Mouse (Mus musculus) liver, embryonic 13.5 days (tissue): ENCODE measurements around the gene Astn1. TPM values are rescaled to one million over a fixed set of nuclear protein-coding genes. Genes with fewer than 3 reads are reported as not detected.

Experiments
- ATAC-seq: fragments of 200-750 bp; cut with Nextera tagmentation; 2 replicates; pipeline ENCODE4 v1.8.0; 2017; ENCODE audit warnings: low read depth, mild to moderate bottlenecking, moderate number of reproducible peaks, moderate library complexity
- DNase-seq: peaks from one replicate; pipeline ENCODE4 v3.0.0; 2022
- H3K27ac ChIP-seq: fragments of 300-500 bp; sonication (generic); 2 replicates; pipeline ENCODE4 v1.5.1; 2015; ENCODE audit warnings: moderate library complexity, mild to moderate bottlenecking, inconsistent platforms
- H3K27me3 ChIP-seq: fragments of 300-500 bp; sonication (generic); 2 replicates; pipeline ENCODE4 v1.6.1; 2015; ENCODE audit warnings: mild to moderate bottlenecking, inconsistent platforms
- H3K36me3 ChIP-seq: fragments of 300-500 bp; sonication (generic); 2 replicates; pipeline ENCODE4 v1.6.1; 2015; ENCODE audit warnings: mild to moderate bottlenecking, inconsistent platforms
- H3K4me1 ChIP-seq: fragments of 300-500 bp; sonication (generic); replicated peaks from 2 replicates; pipeline ENCODE4 v1.6.1; 2015; ENCODE audit warnings: inconsistent platforms
- H3K4me2 ChIP-seq: fragments of 300-500 bp; sonication (generic); 2 replicates; pipeline ENCODE4 v1.6.1; 2015; ENCODE audit warnings: inconsistent platforms, mild to moderate bottlenecking, moderate library complexity
- H3K4me3 ChIP-seq: fragments of 300-500 bp; sonication (generic); replicated peaks from 2 replicates; pipeline ENCODE4 v1.5.1; 2015; ENCODE audit warnings: mild to moderate bottlenecking, inconsistent platforms
- H3K9ac ChIP-seq: fragments of 300-500 bp; sonication (generic); 2 replicates; pipeline ENCODE4 v1.6.1; 2015; ENCODE audit warnings: mild to moderate bottlenecking, inconsistent platforms
- H3K9me3 ChIP-seq: fragments of 300-500 bp; sonication (generic); replicated peaks from 2 replicates; pipeline ENCODE4 v1.6.1; 2016; ENCODE audit warnings: inconsistent platforms
- WGBS: fragments of 180-500 bp; shearing (Covaris S2); methylation state at CpG from one replicate; pipeline ENCODE4 v1.1.7; 2015; ENCODE audit not compliant: insufficient replicate concordance; 5-methylcytosine and 5-hydroxymethylcytosine counted together
- polyA plus RNA-seq: library from polyadenylated mRNA; unstranded; fragments of >200 nt; fragmentation: Nextera tagmentation; extraction: Ambion mirVana; gene quantifications from 2 replicates; pipeline ENCODE4 v1.2.1, GENCODE M21; 2015

Gene Astn1
- polyA plus RNA-seq, 1 experiment from 2014 or later: 0.06 TPM

GRCm38 (mm10) chr1:158536867-158537266, 174.8 kb downstream of the Astn1 start:
- no peak overlapping the region for H3K4me2 ChIP-seq
- DNase-seq (no peak), ATAC-seq (no peak)
- H3K27ac ChIP-seq: no peak overlapping the region
- H3K9ac ChIP-seq: no peak overlapping the region
- H3K9me3 ChIP-seq: no peaks in the 10 kb centered on the region
- no peak overlapping the region for H3K4me3 ChIP-seq
- H3K36me3 ChIP-seq: no peaks in the 10 kb centered on the region
- 18% methylated on average over 1 of the region's 1 CpGs for WGBS
- no peaks in the 10 kb centered on the region for H3K4me1 ChIP-seq
- H3K27me3 ChIP-seq: no peaks in the 10 kb centered on the region

DNA sequence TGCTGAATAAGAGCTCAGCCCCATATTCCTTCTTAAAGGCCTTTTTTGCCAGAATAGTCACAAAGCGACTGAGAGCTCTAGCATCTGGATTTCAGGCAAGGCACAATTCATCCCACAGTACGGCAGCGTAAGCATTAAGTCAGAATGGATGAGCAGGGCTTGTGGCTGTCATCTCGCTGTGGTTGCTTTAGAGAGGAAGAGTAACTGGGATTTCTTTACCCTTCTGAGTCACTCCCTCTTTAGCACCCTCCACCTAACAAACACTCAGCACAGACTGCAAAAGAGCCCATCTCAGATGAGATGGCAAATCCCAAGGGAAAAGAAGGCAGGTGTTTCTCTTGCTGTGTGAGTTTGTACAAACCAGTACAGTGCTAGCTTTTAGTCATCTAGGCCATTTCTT, 183.0 kb downstream of the Astn1 start:
- ATAC-seq (no peak), DNase-seq (no peak)
- Histone ChIP-seq H3K4me3 (no peak overlapping the region), H3K9me3 (no peaks in the 10 kb centered on the region), H3K36me3 (no peaks in the 10 kb centered on the region), H3K4me2 (no peak overlapping the region), H3K27ac (no peak overlapping the region), H3K9ac (no peak overlapping the region), H3K4me1 (no peaks in the 10 kb centered on the region), H3K27me3 (no peaks in the 10 kb centered on the region)
- 68% methylated on average over 4 of the region's 4 CpGs for WGBS

DNA sequence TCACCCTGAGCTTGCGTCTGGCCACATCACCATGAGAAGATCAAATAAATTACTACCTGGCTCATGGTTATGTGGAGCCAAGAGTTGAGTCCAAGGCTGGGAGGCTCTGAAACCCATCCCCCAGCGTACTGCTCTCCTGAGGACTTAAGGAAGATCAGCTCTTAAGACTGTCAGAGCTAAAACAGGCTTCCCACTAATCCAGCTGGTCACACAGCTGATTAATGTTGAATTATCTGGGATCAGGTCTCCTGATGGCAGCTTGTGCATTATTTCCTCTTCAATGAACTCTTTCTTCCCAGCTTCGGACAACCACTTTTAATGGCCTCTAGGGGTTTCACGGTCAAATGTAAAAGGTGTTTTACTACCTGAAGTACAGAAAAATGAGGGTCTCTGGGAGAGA, 184.4 kb downstream of the Astn1 start:
- H3K4me1 ChIP-seq: no peaks in the 10 kb centered on the region
- no peaks in the 10 kb centered on the region for H3K27me3 ChIP-seq
- H3K9ac ChIP-seq: no peak overlapping the region
- H3K4me3 ChIP-seq: no peak overlapping the region
- no peak for ATAC-seq
- DNase-seq: no peak
- H3K9me3 ChIP-seq: no peaks in the 10 kb centered on the region
- H3K36me3 ChIP-seq: no peaks in the 10 kb centered on the region
- H3K4me2 ChIP-seq: no peak overlapping the region
- no peak overlapping the region for H3K27ac ChIP-seq
- WGBS: 60% methylated on average over 4 of the region's 4 CpGs

DNA sequence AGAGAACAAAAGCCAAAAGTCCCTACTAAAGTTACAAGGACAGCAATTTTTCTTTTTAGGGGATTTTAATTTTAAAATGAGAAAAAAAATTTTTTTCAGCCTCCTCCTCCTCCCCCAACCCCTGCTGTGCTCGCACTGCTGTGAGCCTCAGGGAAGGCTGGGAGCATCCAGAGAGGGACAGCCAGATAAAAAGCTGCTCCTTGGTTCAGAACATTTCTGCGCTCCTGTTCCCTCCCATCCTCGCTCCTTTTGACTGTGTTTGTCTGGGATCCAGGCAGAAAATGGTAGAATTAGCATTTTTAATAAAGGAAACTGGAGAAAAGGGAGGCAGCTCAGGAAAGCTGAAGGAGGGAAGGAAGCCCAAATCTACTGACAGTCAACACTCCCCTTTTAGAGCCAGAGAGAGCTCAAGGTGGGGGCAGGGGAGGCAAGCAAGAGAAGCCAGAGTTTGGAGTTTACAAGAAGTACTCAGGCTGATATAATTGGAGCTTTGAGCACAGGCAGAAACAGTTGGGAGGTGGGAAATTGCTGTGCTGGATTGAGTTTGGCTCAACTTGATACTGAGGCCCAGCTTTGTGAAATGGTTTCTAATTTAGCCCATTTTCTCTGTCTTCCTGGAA, 185.6 kb downstream of the Astn1 start:
- no peak for ATAC-seq

GRCm38 (mm10) chr1:158548319-158548718, 186.2 kb downstream of the Astn1 start:
- no peak for ATAC-seq
- no peak overlapping the region for H3K4me2 ChIP-seq
- no peak overlapping the region for H3K27ac ChIP-seq
- no peak overlapping the region for H3K4me3 ChIP-seq
- no peak for DNase-seq
- no peaks in the 10 kb centered on the region for H3K9me3 ChIP-seq
- no peaks in the 10 kb centered on the region for H3K27me3 ChIP-seq
- H3K4me1 ChIP-seq: no peaks in the 10 kb centered on the region
- H3K9ac ChIP-seq: no peak overlapping the region
- WGBS: 60% methylated on average over 8 of the region's 8 CpGs
- no peaks in the 10 kb centered on the region for H3K36me3 ChIP-seq

More for the DNA sequence above, 185.6 kb downstream of the Astn1 start:
- H3K27me3 ChIP-seq: no peaks in the 10 kb centered on the region
- DNase-seq: no peak
- H3K4me2 ChIP-seq: no peak overlapping the region
- H3K4me1 ChIP-seq: no peaks in the 10 kb centered on the region
- H3K36me3 ChIP-seq: no peaks in the 10 kb centered on the region
- H3K4me3 ChIP-seq: no peak overlapping the region
- WGBS: 37% methylated on average over 3 of the region's 3 CpGs
- no peak overlapping the region for H3K9ac ChIP-seq
- no peak overlapping the region for H3K27ac ChIP-seq
- H3K9me3 ChIP-seq: no peaks in the 10 kb centered on the region

DNA sequence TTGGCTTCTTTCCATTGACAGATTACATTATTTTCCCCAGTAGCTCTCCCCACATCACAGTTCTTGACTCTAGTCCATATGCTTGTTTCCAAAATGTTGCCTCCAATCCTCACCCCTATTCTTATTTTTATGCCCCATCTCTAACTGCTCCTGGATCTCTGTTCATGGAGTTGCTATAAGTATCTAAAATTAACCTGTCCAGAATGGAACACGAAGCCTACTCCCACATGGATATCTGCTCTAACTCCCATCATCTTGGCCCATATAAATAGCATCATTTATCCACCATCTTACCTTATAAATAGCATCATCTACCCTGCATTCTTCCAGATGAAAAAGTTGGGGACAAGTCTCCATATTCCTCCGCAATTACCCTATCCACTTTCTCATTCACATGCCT, 187.5 kb downstream of the Astn1 start:
- Histone ChIP-seq H3K4me1 (no peaks in the 10 kb centered on the region), H3K9ac (no peak overlapping the region), H3K4me2 (no peak overlapping the region), H3K27ac (no peak overlapping the region), H3K27me3 (no peaks in the 10 kb centered on the region), H3K4me3 (no peak overlapping the region), H3K36me3 (no peaks in the 10 kb centered on the region), H3K9me3 (no peaks in the 10 kb centered on the region)
- WGBS: 64% methylated on average over 2 of the region's 2 CpGs
- ATAC-seq (no peak), DNase-seq (no peak)

- H3K4me1 ChIP-seq: no peaks in the 10 kb centered on the region
- H3K36me3 ChIP-seq: no peaks in the 10 kb centered on the region
- H3K4me3 ChIP-seq: no peak overlapping the region
- no peak overlapping the region for H3K27ac ChIP-seq
- WGBS: 52% methylated on average over 6 of the region's 6 CpGs
- H3K4me2 ChIP-seq: no peak overlapping the region
- no peak for DNase-seq
- no peak overlapping the region for H3K9ac ChIP-seq
- no peak for ATAC-seq
- no peaks in the 10 kb centered on the region for H3K27me3 ChIP-seq
- H3K9me3 ChIP-seq: no peaks in the 10 kb centered on the region
These were observed 189.9 kb downstream of the Astn1 start for GRCm38 (mm10) chr1:158551951-158552350.

- no peak overlapping the region for H3K9ac ChIP-seq
- no peaks in the 10 kb centered on the region for H3K4me1 ChIP-seq
- WGBS: 77% methylated on average over 6 of the region's 6 CpGs
- no peak overlapping the region for H3K4me3 ChIP-seq
- no peaks in the 10 kb centered on the region for H3K9me3 ChIP-seq
- H3K27me3 ChIP-seq: no peaks in the 10 kb centered on the region
- H3K4me2 ChIP-seq: no peak overlapping the region
- H3K27ac ChIP-seq: no peak overlapping the region
- no peaks in the 10 kb centered on the region for H3K36me3 ChIP-seq
- no peak for DNase-seq
- no peak for ATAC-seq
These were observed 191.3 kb downstream of the Astn1 start for GRCm38 (mm10) chr1:158553341-158553740.

GRCm38 (mm10) chr1:158554020-158554505, 192.0 kb downstream of the Astn1 start:
- Histone ChIP-seq H3K4me1 (no peaks in the 10 kb centered on the region), H3K9ac (no peak overlapping the region), H3K9me3 (no peaks in the 10 kb centered on the region), H3K4me3 (no peak overlapping the region), H3K36me3 (no peaks in the 10 kb centered on the region), H3K27ac (no peak overlapping the region), H3K4me2 (no peak overlapping the region), H3K27me3 (no peaks in the 10 kb centered on the region)
- ATAC-seq (no peak), DNase-seq (no peak)
- 36% methylated on average over 6 of the region's 6 CpGs for WGBS

GRCm38 (mm10) chr1:158573168-158573567, 211.1 kb downstream of the Astn1 start:
- Histone ChIP-seq H3K27ac (no peak overlapping the region), H3K4me2 (no peak overlapping the region), H3K27me3 (no peaks in the 10 kb centered on the region), H3K36me3 (no peaks in the 10 kb centered on the region), H3K9me3 (no peaks in the 10 kb centered on the region), H3K9ac (no peak overlapping the region), H3K4me1 (no peaks in the 10 kb centered on the region), H3K4me3 (no peak overlapping the region)
- ATAC-seq (no peak), DNase-seq (no peak)
- WGBS: 79% methylated on average over 5 of the region's 5 CpGs

DNA sequence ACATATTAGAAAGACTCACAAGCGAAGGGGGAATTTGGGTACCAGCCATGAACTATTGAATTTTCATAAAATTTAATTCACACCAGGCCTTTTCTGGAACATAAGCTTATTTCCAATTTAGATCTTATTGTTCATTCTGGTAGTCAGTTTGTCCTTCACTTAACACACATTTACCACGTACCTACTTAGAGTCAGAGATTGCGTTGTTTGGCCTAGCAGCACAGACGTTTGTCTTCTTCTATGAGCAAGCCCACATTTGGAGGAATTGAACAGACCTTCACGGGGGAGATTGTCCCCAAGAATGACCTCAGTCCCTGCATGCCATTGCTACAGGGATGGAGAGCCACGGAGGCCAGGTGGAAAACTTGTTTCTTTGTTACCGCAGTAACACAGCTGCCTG, 211.5 kb downstream of the Astn1 start:
- Histone ChIP-seq H3K4me2 (no peak overlapping the region), H3K36me3 (no peaks in the 10 kb centered on the region), H3K9me3 (no peaks in the 10 kb centered on the region), H3K4me3 (no peak overlapping the region), H3K9ac (no peak overlapping the region), H3K27me3 (no peaks in the 10 kb centered on the region), H3K4me1 (no peaks in the 10 kb centered on the region), H3K27ac (no peak overlapping the region)
- 75% methylated on average over 7 of the region's 7 CpGs for WGBS
- ATAC-seq (no peak), DNase-seq (no peak)

DNA sequence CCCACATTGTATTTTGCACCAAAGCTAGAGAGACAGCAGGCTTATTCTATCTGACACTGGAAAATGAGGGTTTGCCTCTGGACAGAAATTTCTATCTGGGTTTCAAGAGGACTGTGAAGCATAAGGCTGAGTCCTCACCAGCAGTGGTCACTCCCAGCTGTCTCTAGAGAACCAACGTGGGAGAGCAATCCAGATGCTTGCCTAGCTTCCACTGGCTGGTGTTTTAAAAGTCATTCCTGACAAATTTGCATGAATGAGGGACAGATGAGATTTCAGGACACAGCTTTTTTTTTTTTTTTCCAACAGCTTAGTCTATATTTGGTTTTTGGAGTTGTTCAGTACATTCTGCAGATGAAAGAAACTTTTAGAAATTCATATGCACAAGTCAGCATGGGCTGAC, 213.9 kb downstream of the Astn1 start:
- H3K4me1 ChIP-seq: no peaks in the 10 kb centered on the region
- H3K9ac ChIP-seq: no peak overlapping the region
- ATAC-seq (no peak), DNase-seq (no peak)
- no peak overlapping the region for H3K27ac ChIP-seq
- no peak overlapping the region for H3K4me3 ChIP-seq
- 40% methylated on average over 1 of the region's 1 CpGs for WGBS
- no peaks in the 10 kb centered on the region for H3K27me3 ChIP-seq
- no peak overlapping the region for H3K4me2 ChIP-seq
- H3K9me3 ChIP-seq: no peaks in the 10 kb centered on the region
- H3K36me3 ChIP-seq: no peaks in the 10 kb centered on the region
